Mouse (Mus musculus) gastrocnemius, postnatal 36 days (tissue): ENCODE measurements around the gene Slc25a14. TPM values are rescaled to one million over a fixed set of nuclear protein-coding genes. Genes with fewer than 3 reads are reported as not detected.

Experiments used
- DNase-seq, 2 experiments: peaks; one replicate each; pipeline ENCODE4 v3.0.0; 2022
- intact Hi-C: fragments of 180-260 bp; cut with DNase I; formaldehyde crosslinking; loops from one replicate; pipeline ENCODE4 v1.15.1; 2025
- long read RNA-seq, 2 experiments: library from polyadenylated mRNA; stranded (forward); transcript quantifications; one replicate each; pipeline ENCODE4 v2.0.0; 2021
- total RNA-seq, 2 experiments: library from RNA; stranded (reverse); gene quantifications; 2 replicates each; pipeline ENCODE4 v1.2.3; 2021

The Slc25a14 gene
- total RNA-seq, result 1 to 10 TPM in 1 of 2 experiments, under 1 TPM in 1; 0.99 to 1.4 TPM
- long read RNA-seq, experiment 1, partial matches to known transcripts, result 0 of 2 reads
- long read RNA-seq, experiment 1, other reads (novel, unspliced or antisense), result 1 of 2 reads
- long read RNA-seq, experiment 2, partial matches to known transcripts, result 1 of 8 reads
- long read RNA-seq, experiment 2, other reads (novel, unspliced or antisense), result 5 of 8 reads

DNA sequence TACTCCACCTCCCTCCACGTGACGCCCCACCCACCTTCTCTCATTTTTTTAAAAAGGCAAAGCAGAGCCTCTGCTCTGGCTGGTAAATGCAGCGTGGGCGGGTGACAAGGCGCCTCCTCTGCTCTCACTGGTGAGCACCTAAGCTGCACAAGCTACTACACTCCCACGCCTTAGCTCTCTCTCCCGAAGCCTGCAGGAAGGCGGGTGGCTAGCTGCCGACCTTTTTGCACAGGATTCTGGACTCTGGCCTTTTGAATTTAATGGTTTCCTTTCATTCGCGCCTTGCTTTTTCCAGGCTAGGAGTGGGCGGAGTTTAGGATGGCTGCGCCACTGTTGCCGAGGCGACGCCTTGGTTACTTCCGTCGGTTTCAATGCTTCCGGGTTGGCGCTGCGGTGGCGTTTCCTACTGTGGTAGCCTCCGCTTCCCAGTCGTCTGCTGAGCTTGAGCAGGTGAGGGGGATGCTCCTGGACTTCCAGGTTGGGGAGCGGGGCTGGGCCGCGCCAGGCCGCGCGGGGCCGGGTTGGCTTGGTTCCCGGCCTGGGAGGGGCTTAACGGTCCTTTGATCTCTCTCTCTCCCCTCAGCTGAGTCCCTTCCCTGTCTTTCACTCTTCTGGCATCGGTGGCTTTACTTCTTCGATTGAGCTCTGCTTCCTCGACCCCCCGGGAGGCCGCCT is at the start of gene Slc25a14:
TSS of gene Slc25a14 (plus strand) at position 35 of the 675 bp plus-strand sequence.
- intact Hi-C loops, result no loop called here

DNA sequence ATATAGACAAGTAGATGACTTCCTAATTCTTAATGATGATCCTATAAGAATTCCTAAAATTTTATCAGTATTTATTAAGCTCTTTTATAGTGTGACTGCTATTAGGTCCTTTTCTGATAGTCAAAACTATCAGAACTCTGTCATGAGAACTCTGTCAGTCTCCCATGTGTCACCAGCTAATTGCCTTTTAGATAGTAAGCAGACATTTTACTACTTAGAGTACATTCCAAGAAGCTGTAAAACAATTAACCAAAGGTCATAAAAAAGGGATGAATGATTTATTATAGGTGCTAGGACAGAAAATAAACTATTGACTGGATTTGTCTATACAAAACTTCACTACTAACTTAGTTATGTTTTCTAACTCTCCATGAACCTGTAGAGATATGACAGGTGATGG is 39.9 kb upstream of the Slc25a14 start:
- DNase-seq, result no peak
- intact Hi-C loops, result no loop called here

More for the DNA sequence above, at the start of gene Slc25a14:
- peak; percentile 60 to 62 for DNase-seq

DNA sequence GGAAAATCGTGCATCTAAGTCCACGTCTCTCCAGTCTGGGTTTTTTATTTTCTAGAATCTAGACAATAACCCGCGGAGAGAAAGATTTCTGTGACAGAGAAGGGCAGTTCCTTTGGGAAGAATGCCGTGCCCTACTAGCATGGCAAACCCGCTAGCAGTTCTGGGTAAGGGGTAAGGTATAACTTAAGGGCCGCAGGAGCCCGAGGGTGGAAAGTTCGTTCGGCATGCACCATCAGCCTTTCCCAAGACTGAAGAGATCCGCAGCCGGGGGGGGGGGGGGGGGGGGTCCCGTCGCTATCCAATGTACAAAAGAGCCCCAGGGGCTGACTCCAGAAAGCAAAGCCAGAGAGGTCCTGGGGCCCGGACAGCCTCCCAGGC is 29.5 kb upstream of the Slc25a14 start:
- intact Hi-C loops, result no loop called here
- no peak for DNase-seq

DNA sequence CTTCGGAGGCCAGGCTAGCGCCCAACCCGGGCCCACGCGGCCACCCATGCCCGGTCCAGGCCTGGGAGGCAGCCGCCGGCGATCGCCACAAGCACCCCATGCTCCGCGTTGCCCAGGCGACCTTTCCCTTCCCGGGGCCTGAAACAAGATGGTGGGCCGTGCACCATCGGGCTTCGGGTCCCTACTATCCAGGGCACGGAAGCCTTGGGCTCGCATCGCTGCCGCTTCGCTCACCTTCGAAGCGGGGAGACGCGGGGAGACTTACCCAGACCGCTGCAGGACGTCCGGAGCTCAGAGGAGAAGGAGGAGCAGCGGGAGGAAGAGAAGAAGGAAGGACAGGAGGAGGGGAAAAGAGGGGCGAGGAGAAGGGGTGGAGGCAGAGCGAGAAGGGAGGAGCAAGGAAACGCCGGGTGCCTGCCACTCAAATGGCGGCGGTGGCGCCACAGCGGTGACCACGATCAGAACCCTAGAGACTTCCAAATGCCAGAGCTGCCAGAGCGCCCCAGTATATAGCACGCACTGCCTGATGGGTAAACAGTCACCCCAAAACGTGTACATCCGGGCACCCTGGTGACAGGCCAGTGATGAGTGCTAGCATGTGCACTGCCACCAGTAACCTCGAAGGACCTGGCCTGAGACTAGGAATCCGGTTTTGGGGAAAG is 29.0 kb upstream of the Slc25a14 start, which contains the start of gene Zfp280c:
TSS of gene Zfp280c (minus strand) at position 406 of the 662 bp plus-strand sequence.
- intact Hi-C loops, result no loop called here
- DNase-seq, result peak; percentile 27 to 48

DNA sequence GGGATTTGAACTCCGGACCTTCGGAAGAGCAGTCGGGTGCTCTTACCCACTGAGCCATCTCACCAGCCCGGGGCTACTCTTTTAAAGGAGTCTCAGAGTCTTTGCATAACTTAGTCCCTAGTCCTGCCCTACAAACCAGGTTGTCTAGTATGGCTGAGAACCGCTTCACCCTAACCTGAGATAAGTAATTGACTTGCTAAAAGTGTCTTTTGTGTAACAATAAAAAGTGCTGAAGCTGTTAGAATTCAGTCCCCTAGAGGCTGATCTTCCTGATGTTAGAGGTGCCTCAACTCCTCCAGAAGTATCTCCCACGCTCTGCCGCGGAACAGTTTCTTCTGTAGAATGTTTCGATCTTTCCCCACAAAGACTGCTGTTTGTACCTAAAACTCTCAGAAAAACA is 27.2 kb upstream of the Slc25a14 start:
- DNase-seq, result no peak
- intact Hi-C loops, result no loop called here

DNA sequence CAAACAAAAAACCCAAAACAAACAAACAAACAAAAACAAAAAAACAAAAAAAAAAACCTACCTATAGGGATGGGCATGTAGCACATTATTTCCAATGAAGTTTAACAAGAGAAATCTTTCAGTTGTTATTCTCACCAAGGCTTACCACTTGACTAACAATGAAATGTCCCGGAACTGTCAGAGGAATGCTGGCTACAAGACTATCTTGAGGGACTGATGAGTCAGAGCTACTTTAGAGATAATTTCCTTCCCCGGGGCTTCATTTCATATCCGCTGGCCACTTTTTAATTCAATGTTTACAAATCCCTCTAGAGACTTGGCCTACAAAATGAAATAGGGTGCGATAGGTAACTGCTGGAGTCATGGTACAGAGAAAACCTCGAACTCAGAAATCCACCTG is 26.3 kb upstream of the Slc25a14 start:
- DNase-seq, result no peak
- intact Hi-C loops, result no loop called here

DNA sequence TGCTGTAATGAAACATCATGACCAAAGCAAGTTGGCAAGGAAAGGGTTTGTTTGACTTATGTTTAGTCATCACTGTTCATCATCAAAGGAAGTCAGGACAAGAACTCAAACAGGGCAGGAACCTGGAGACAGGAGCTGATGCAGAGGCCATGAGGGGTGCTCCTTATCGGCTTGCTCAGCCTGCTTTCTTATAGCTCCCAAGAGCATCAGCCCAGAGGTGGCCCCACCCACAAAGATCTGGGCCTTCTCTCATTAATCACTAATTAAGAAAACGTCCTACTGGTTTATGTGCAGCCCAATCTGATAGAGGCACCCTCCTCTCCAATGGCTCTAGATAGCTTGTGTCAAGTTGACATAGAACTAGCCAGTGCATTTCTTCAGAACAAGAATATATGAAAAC is 18.3 kb upstream of the Slc25a14 start:
- intact Hi-C loops, result no loop called here
- no peak for DNase-seq

DNA sequence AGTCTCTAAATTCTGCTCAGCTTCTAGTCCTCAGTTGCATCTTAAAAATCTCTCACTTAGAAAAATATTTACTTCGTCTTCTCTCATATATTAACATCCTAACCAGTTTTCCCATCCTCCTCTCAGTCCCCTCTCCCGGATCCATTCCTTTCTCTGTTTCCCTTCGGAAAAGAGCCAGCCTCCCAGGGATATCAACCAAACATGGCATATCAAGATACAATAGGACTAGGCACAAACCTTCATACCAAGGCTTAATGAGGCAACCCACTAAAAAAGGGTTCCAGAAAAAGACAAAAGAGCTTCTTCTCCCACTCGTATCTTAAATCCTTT is 199 bp upstream of the Slc25a14 start:
- intact Hi-C loops, result no loop called here

DNA sequence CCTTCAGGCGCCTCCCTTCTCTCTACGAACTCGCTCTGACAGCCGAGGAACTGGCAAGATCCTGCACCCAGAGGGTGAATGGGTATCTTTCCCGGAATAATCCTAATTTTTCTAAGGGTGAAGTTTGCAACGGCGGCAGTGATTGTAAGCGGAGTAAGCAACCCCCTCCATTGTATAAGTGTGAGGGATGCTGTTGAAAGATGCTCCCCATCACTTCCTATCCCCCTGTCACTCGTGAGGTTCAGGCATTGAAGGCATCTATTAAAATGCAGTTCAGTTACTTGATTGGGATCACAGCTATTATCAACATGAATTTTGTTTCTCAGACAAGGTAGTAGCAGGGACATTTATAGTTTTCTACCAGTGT is 824 bp downstream of the Slc25a14 start:
- intact Hi-C loops, result no loop called here
- no peak for DNase-seq

More for the DNA sequence above, 199 bp upstream of the Slc25a14 start:
- DNase-seq, result no peak

DNA sequence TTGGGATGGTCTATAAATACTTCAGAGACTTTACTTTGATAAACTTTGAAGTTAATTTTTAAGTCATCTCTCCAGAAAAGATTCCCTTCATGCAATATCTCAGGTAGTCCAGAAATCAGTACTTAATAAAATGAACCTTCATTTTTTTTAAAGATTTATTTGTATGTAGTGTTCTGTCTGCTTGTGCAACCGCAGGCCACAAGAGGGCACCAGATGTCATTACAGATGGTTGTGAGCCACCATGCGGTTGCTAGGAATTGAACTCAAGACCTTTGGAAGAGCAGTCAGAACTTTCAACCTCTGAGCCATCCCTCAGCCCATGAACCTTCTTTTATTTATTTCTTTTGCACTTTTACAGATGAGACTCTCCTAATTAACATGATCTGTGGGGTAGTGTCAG is 13.8 kb downstream of the Slc25a14 start:
- intact Hi-C loops, result no loop called here
- DNase-seq, result no peak

DNA sequence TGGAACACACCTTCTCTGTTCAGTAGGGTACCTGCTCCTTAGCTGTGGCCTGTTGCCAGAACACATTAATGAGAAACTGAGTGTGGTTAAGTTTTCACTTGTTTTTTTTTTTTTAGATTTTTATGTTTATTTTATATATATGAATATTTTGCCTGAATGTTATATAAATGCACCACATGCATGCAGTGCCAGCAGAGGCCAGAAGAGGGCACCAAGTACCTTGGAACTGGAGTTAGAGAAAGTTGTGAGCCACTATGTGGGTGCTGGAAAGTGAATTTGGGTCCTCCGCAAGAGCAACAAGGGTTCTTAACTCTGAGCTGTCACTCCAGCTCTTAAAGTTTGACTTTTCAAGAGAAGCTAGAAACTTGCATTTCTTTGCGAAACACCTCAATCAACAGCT is 20.9 kb downstream of the Slc25a14 start:
- peak in 1 of 2 experiments; percentile 8 for DNase-seq
- intact Hi-C loops, result no loop called here

DNA sequence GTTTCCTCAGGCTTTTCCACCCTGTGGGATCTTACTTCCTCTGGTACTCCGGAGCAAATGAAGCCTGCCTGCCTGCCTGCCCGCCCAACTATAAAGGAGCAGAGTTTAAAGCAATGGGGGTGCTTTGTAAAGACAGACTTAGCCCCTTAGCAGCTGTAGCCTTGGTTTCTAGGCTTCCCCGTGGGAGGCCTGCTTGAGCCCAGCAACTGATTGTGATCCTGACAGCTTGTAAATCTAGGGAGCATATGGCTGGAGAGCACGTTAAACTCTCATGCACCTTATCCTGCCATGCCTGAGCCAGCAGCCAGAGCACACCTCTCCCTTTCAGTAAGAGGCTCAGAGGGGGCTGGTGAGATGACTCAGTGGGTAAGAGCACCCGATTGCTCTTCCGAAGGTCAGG is 43.6 kb downstream of the Slc25a14 start:
- intact Hi-C loops, result no loop called here
- DNase-seq, result no peak

DNA sequence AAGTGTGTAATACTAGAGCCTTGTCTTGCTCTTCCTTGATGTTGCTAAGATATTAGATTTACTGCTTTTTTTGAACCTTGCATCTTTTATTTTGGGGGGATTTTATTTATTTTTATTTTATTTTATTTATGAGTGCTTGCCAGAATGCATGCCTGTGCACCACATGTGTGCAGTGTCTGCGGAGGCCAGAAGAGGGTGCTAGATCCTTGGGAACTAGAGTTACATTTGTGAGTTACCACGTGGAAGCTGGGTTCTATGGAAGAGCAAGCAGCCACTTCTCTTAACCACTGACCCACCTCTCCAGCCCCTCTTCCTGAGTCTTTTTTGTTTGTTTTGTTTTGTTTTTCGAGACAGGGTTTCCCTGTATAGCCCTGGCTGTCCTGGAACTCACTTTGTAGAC is 46.4 kb downstream of the Slc25a14 start:
- DNase-seq, result no peak
- intact Hi-C loops, result no loop called here

DNA sequence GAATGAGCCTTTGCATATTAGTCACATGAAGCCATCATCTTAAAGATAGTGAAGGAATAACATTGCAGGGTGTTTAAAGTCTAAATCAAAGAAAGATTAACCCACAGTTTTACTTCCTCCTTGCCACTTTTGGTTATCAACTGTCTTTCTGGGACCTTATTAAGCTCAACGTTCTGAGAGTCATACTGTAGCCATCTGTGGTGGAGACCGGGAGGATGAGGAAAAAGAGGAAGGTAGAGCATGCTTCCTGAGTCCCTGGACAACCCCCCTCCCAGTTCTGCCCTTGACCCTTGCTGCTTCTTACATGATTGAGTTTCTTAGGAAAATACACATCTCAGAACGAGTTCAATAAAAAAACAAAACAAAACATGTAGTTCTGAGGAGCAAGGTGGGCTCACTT is 48.5 kb downstream of the Slc25a14 start:
- no peak for DNase-seq
- intact Hi-C loops, result no loop called here

DNA sequence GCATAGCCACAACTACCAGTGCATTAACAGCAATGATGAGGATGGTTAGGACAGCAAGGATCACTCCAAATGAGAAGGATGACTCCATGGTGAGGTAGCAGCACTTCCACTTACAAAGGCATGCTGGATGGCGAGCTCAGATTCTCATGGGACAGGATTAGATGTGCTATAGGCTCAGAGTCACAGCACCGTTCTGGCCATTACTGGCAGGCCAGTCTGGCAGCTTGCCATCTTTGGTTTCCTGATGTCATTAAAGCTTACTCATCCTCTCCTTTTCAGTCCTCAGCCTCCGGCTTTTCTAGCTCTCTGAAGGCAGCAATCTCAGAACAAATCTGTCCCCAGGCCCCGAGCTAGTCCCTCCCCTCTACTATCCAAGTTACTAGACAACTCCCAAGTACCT is 51.0 kb downstream of the Slc25a14 start, which contains the start of gene Gpr119:
TSS of gene Gpr119 (minus strand) at position 308 of the 400 bp plus-strand sequence.
- intact Hi-C loops, result no loop called here
- DNase-seq, result no peak

DNA sequence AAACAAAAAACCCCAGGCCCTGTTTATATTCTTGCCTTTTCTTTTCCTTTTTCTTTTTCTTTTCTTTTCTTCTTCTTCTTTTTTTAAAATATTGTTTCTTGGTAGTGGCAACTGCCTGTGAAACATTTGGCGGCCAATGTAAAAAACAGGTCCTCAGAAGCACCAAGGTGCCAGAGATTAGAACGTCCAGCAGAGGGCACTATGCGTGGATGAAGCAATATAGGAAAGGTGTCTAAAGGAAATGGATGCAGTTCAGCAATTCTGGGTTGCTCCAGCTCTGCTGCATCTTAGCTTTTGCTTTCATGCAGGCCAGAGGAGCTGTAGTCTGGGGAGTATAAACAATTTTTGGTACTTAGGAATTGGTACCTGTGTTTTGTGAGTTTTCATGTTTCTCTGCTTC is 60.2 kb downstream of the Slc25a14 start:
- intact Hi-C loops, result loop anchor here (10.0 kb wide), 1 partner anchor 621 kb away; no protein-coding TSS in a partner anchor
- DNase-seq, result peak in 1 of 2 experiments; percentile 15

DNA sequence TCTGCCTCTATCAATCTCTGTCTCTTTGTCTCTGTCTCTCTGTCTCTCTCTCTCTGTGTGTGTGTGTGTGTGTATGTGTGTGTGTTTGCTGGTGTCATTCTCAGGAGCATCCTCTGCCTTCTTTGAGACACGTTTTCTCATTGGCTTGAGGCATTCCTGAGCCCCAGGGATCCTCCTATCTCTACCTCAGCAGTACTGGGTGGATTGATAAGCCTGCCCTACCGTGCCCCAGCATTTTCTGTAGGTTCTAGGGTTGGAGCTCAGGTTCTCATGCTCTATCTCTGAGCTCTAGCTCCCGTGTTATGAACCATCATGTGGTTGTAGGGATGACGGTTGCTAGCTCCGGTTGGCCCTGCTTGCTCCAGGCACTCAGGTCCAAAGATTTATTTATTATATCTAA is 60.6 kb downstream of the Slc25a14 start:
- DNase-seq, result no peak
- intact Hi-C loops, result loop anchor here (10.0 kb wide), 1 partner anchor 621 kb away; no protein-coding TSS in a partner anchor

DNA sequence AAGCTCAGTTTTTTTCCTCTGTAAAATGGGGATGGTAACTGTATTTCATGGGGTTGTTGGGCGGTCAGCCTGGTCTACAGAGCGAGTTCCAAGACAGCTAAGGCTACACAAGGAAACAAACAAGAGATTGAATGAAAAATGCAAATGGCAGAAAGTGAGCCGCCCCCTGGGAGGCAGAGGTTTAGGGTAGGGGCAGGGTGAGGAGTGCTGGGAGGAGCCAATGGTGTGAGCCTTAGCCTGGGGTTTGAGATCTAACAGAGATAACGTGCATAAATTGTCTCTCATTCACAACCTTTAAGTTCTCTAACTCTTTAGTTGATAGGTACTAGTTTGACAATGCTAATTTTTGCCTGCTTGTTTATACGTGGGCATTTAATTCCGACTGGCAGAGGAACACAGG is 71.2 kb downstream of the Slc25a14 start:
- DNase-seq, result no peak
- intact Hi-C loops, result no loop called here

DNA sequence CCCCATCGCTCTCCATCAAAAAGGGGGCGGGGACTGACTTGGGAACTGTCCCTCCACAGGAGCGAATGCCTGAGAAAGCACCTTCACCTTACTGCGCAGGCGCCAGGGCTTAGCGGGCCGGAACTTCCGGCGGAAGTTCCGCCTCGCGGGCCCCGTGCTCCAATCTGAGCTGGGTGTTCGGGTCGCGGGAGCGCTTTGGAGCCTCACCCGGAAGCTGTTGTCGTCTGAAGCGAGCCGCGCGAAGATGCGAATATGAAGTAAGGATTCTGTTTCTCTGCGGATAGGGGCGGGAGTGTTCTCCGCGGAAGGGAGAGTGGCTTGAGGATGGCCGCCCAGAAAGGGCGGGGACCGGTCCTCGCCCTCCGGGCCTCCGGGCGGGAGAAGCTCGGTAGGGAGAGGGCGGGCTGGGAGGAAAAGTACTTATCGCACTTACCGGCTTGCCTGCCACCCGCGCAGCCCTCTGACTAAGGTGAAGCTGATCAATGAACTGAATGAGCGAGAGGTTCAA is 71.7 kb downstream of the Slc25a14 start, which contains the start of gene Rbmx2:
TSS of gene Rbmx2 (plus strand) at position 141 of the 508 bp plus-strand sequence.
- intact Hi-C loops, result no loop called here
- DNase-seq, result peak; percentile 80 to 81

DNA sequence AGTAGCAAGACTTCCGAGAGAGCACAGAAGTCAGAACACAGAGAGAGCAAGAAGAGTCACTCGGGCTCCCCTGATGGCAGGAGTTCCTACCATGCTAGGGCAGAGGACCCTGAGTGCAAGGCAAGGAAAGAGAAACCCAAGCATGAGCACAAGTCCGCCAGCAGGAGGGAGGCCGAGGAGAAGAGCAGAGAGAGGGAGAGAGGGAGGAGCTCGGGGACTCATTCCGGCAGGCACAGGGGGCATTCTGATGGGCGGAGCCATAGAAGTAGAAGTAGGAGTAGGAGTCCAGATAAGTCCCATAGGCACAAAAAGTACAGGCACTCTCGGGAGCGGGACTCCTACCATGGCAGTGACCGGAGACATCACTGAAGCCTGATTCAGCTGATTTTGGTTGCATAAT is 86.5 kb downstream of the Slc25a14 start:
- DNase-seq, result no peak
- intact Hi-C loops, result no loop called here
